In genomic region chr11:69236061-69236925, GRCm38 (mm10) we compare ENCODE assay signal across 8 mouse cellular contexts. TPM values are rescaled to one million over a fixed set of nuclear protein-coding genes. Genes with fewer than 3 reads are reported as not detected.
DNase-seq lines count a peak whose midpoint lies in the region; ATAC-seq and TF ChIP-seq lines count a peak whose summit lies in the region.

No protein-coding gene starts in this region.

- 0 out of 2 replicates have a peak, but pooled peaks have one; percentile 22 for ATAC-seq in limb, embryonic 12.5 days (ENCODE audit: insufficient number of reproducible peaks, insufficient read depth, low FRiP score, low TSS enrichment, low read depth)
- no peak for ATAC-seq in stomach, embryonic 14.5 days (ENCODE audit: insufficient number of reproducible peaks, insufficient read depth, low FRiP score, low read depth)

- 5% methylated on average over 51 of the region's 51 CpGs for WGBS in cerebellum, adult 2 months
- 3% methylated on average over 51 of the region's 51 CpGs for WGBS in limb, embryonic 12.5 days
- 6% methylated on average over 51 of the region's 51 CpGs for WGBS in stomach, embryonic 14.5 days

- no peaks in the 10 kb centered on the region for H3K9me3 ChIP-seq in limb, embryonic 12.5 days
- no peaks in the 10 kb centered on the region for H3K9me3 ChIP-seq in stomach, embryonic 14.5 days (ENCODE audit: control insufficient read depth, low read depth, low read length)

- peak overlapping the region; percentile 91 for H3K27ac ChIP-seq in cerebellum, adult 2 months (ENCODE audit: insufficient read depth, low read length)
- no peak overlapping the region for H3K27ac ChIP-seq in limb, embryonic 12.5 days
- H3K27ac ChIP-seq in stomach, embryonic 14.5 days (ENCODE audit: low read length) = no peak overlapping the region

- no peaks in the 10 kb centered on the region for H3K27me3 ChIP-seq in cerebellum, adult 2 months (ENCODE audit: control insufficient read depth, insufficient read depth, low read length)
- peaks cover 68% of the 10 kb centered on the region for H3K27me3 ChIP-seq in limb, embryonic 12.5 days
- peaks cover 10% of the 10 kb centered on the region; the same call in 1 of the 2 replicates for H3K27me3 ChIP-seq in stomach, embryonic 14.5 days (ENCODE audit: control insufficient read depth, insufficient read depth, low read length)

- peak overlapping the region; percentile 48 for H3K9ac ChIP-seq in limb, embryonic 12.5 days (replicated peaks)
- peak overlapping the region; percentile 28; the same call in 1 of the 2 replicates for H3K9ac ChIP-seq in stomach, embryonic 14.5 days (replicated peaks; ENCODE audit: low read depth, low read length)

- no peaks in the 10 kb centered on the region for H3K4me1 ChIP-seq in cerebellum, adult 2 months (ENCODE audit: control insufficient read depth, insufficient read depth, low read length)
- H3K4me1 ChIP-seq in limb, embryonic 12.5 days (replicated peaks) = peaks cover 13% of the 10 kb centered on the region
- H3K4me1 ChIP-seq in stomach, embryonic 14.5 days (ENCODE audit: control insufficient read depth, insufficient read depth, low read length) = peaks cover 8% of the 10 kb centered on the region; the same call in 1 of the 2 replicates

- TF ChIP-seq POLR2A in cerebellum, adult 2 months (IDR thresholded peaks at IDR 0.05; ENCODE audit: borderline replicate concordance, insufficient read depth, low read length) = no peak

- no peak for DNase-seq in cerebellum, adult 2 months
- no peak for DNase-seq in cerebellum, postnatal 36 days
- peak; percentile 14 for DNase-seq in right cerebral cortex, postnatal 14 days
- no peak for DNase-seq in right cerebral cortex, postnatal 36 days (ENCODE audit: low spot score in 2 of 2)
- DNase-seq in gastrocnemius, postnatal 25 days = no peak
- DNase-seq in ovary, postnatal 10 days (ENCODE audit: low spot score) = no peak

- H3K4me3 ChIP-seq in cerebellum, adult 2 months (replicated peaks; ENCODE audit: insufficient read depth, low read depth, low read length) = peak overlapping the region; percentile 80
- H3K4me3 ChIP-seq in limb, embryonic 12.5 days (replicated peaks) = peak overlapping the region; percentile 42
- H3K4me3 ChIP-seq in stomach, embryonic 14.5 days (ENCODE audit: low read depth, low read length) = peak overlapping the region; percentile 32

- H3K4me2 ChIP-seq in limb, embryonic 12.5 days = peak overlapping the region; percentile 73
- peak overlapping the region; percentile 69 for H3K4me2 ChIP-seq in stomach, embryonic 14.5 days (replicated peaks; ENCODE audit: low read depth, low read length)

- no peaks in the 10 kb centered on the region for H3K36me3 ChIP-seq in limb, embryonic 12.5 days
- H3K36me3 ChIP-seq in stomach, embryonic 14.5 days (ENCODE audit: control insufficient read depth, insufficient read depth, low read length) = no peaks in the 10 kb centered on the region

- no peak for TF ChIP-seq CTCF in cerebellum, adult 2 months (IDR thresholded peaks at IDR 0.05; ENCODE audit: borderline replicate concordance, insufficient read depth, low read depth, low read length)

RNA-seq across cellular contexts. Expression of gene Gucy2e, which starts 0.5 kb away (rescaled TPM):
- 1.4 and 1.8 TPM in 2 replicates for polyA plus RNA-seq in cerebellum, adult 2 months (2012; rRNA removed)
- 0.08 TPM in 1 of 2 replicates, not detected in the other for polyA plus RNA-seq in limb, embryonic 12.5 days (2016; fragmentation: Nextera tagmentation; extraction: Ambion mirVana)
- polyA plus RNA-seq in stomach, embryonic 14.5 days (2014; fragmentation: Nextera tagmentation; extraction: Ambion mirVana) = 0.06 TPM in 1 of 2 replicates, not detected in the other
- not detected for total RNA-seq in gastrocnemius, postnatal 25 days (2021)

RNA-seq across cellular contexts. Expression of gene Alox8, which starts 38.6 kb away (rescaled TPM):
- polyA plus RNA-seq in cerebellum, adult 2 months (2012; rRNA removed) = 5.2 and 5.5 TPM in 2 replicates
- 0.08 TPM in 1 of 2 replicates, not detected in the other for polyA plus RNA-seq in limb, embryonic 12.5 days (2016; fragmentation: Nextera tagmentation; extraction: Ambion mirVana)
- 0.15 TPM in 1 of 2 replicates, not detected in the other for polyA plus RNA-seq in stomach, embryonic 14.5 days (2014; fragmentation: Nextera tagmentation; extraction: Ambion mirVana)
- not detected for total RNA-seq in gastrocnemius, postnatal 25 days (2021)
